Mouse (Mus musculus): ENCODE measurements around the gene Gramd1b. TPM values are rescaled to one million over a fixed set of nuclear protein-coding genes. Genes with fewer than 3 reads are reported as not detected.

Gene Gramd1b
- total RNA-seq, 2 experiments from 2014 or later: 108 to 117 TPM

DNA sequence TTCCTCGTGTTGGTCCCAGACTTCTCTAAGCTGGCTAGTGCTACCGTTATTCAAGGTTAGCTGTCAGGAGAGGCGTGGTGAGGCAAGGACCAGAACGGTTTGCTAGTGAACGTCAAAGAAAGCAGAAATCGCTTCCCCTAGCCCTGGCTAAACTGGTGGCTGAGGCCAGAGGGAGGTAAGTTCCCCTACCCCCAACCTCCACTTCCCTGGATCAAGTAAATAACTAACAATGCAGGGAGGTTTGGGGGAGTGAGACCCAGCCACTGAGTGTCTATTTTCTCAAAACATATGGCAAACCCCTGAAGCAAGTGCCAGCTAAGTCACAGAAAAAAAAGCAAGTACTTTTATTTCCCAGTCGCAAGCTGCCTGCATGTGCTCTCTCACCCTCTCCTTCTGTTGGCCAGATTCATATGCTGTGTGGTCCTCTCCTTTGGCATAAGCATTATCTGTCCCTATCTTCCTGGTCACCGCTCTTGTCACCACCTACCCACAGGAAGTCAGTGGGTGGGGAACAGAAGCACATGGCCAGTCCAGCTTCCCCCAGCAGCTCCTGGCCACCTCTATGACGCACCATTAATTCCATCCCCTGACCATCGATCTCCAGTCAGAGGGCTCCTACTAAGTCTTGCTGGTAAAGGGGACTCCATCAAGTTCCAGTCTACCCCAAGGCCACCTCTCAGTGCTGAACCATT, 186.2 kb downstream of the Gramd1b start:
- intact Hi-C loops (cut with DNase I): no loop called here
- no peak for DNase-seq

DNA sequence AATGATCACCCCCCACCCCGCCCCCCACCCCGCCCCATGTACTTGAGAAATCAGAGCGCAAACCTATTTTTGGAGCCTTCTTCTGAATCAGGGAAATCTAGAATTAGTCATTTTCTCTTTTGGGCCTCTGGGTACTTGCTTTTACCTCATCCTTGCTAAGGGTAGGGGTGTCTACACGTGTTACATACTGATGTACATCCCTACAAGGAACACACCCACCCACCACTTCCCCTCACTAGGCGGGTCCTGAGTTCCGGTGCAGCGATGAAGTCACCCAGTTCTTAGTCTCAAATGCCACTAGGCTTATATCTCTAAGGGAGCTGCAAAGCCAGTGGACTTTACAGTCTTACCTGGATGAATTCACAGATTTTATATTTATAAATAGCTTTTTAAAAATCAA, 187.4 kb downstream of the Gramd1b start:
- DNase-seq: no peak
- intact Hi-C loops (cut with DNase I): no loop called here

DNA sequence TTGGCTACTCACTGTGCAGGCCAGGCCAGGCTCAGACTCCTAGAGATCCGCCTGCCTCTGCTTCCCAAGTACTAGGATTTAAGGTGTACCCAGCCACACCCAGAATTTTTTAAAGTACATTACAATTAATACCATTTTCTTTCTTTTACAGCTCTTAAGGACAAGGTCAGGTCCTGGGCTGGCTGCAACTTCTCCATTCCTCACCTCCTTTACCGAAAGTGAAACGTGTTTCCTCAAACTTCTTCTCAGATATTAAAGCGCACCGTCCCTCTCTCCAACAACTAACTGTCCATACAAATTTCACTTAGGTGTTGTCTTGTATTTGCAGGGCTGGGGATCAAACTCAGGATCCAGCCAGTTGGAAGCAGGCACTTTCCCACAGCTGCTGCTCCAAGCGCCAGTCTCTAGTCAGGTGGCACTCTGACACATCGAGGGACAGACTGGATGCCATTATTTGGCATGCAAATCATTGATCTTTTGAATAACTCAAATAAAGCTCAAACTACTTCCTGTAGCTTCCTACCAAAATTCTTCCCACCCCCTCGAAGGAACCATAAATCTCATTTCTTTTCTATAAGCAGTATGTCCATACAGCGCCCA, 188.0 kb downstream of the Gramd1b start:
- no peak for DNase-seq
- intact Hi-C loops (cut with DNase I): no loop called here

DNA sequence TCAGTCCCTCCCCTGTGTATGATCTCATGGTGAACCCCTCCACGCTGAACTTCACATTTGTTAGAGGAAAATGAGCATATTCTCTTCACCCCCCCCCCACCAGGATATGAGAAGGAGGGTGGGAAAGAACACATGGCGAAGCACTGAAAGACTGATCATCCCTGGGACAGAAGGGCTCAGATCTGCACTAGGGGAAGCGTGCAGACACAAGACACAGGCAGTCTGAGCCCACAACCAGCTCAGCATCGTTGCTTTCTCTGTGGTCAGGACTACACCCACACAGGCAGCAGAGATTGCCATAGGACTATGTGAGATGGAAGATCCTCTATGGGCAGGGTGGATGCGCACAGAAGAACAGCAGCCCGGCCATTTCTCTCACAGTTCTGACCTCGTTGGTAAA, 189.1 kb downstream of the Gramd1b start:
- intact Hi-C loops (cut with DNase I): no loop called here

DNA sequence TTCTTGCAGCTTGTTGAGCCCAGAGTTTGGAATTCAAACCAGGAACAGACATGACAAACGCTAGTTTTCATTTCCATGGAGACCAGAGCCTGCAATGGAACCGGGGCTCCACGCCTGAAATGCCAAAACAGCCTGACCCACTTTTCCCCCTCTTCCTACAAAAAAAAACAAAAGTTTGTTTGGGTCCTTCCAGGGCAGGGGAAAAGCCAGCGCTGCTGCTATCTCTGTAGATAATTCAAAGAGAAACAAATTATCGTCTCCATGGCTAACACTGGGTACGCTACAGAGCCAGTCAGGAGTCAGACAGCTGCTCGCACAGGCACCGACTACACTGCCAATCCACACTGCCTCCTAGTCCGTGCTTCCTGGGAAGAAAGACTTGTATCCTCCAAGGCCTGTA, 191.6 kb downstream of the Gramd1b start:
- intact Hi-C loops (cut with DNase I): loop anchor here (5.0 kb wide), 1 partner anchor 53 kb away; no protein-coding TSS in a partner anchor
- DNase-seq: no peak

More for the DNA sequence above, 189.1 kb downstream of the Gramd1b start:
- DNase-seq: no peak

DNA sequence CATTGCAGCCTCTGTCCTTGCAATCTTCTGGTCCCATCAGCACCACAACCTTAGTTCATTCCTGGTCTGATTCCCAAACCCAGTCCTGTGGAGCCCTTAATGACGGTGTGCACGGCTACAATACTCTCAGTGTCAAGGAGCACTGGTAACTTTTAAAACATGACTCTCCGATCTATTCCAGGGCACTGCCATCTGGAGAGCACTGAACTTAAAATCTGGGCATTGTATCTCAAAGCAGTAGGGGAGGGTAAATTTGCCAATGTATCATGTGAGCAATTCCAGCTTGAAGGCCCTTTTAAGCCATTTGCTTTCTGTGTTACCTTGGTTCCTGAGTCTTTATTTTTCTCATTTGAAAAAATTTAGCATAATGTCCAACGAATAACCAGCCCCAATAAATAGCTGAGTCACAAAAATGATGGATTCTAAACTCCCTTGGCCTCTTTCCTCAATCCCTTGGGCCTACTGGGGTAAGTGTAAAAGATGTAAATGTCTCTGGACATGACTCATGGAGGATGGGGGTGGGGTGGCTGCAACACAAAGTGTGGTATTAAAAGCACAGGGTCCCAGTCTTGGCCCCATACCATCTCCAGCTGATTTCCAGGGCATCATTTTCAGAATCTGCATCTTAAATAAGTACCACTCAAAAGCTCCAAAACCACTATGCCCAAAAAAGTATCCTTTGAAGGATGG, 193.9 kb downstream of the Gramd1b start:
- intact Hi-C loops (cut with DNase I): loop anchor here (5.0 kb wide), 1 partner anchor 55 kb away; no protein-coding TSS in a partner anchor
- no peak for DNase-seq

- intact Hi-C loops (cut with DNase I): loop anchor here (5.0 kb wide), 1 partner anchor 56 kb away; no protein-coding TSS in a partner anchor
Measured at GRCm38 (mm10) chr9:40336701-40337100, 194.5 kb downstream of the Gramd1b start.

DNA sequence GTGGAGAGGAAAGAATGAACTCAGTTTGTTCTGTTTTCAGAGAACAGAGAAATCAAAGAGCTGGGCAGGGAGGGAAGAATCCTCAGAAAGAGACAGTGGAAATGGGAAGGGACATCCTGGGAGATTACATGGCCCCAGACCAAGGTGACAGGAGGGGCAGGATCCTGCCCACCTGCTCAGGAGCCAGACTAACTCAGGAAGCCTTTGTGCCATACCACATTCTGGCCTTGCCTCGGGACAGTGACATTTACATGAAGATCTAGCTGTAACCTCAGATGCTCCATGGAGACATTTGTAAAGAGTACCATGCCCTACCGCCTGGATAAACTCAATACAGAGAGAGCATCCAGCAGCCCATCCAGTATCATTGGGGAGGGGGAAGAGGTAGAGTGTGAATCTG, 196.6 kb downstream of the Gramd1b start:
- no peak for DNase-seq
- intact Hi-C loops (cut with DNase I): loop anchor here (5.0 kb wide), 1 partner anchor 58 kb away; no protein-coding TSS in a partner anchor

More at GRCm38 (mm10) chr9:40336701-40337100, 194.5 kb downstream of the Gramd1b start:
- peak; percentile 89 for DNase-seq

GRCm38 (mm10) chr9:40333649-40334396, 197.4 kb downstream of the Gramd1b start:
- intact Hi-C loops (cut with DNase I): no loop called here
- peak; percentile 87 for DNase-seq

GRCm38 (mm10) chr9:40332731-40333648, 198.2 kb downstream of the Gramd1b start:
- intact Hi-C loops (cut with DNase I): no loop called here
- DNase-seq: no peak

GRCm38 (mm10) chr9:40332326-40332725, 198.9 kb downstream of the Gramd1b start:
- intact Hi-C loops (cut with DNase I): no loop called here
- DNase-seq: peak; percentile 94

GRCm38 (mm10) chr9:40331411-40332286, 199.5 kb downstream of the Gramd1b start:
- intact Hi-C loops (cut with DNase I): no loop called here
- DNase-seq: no peak

DNA sequence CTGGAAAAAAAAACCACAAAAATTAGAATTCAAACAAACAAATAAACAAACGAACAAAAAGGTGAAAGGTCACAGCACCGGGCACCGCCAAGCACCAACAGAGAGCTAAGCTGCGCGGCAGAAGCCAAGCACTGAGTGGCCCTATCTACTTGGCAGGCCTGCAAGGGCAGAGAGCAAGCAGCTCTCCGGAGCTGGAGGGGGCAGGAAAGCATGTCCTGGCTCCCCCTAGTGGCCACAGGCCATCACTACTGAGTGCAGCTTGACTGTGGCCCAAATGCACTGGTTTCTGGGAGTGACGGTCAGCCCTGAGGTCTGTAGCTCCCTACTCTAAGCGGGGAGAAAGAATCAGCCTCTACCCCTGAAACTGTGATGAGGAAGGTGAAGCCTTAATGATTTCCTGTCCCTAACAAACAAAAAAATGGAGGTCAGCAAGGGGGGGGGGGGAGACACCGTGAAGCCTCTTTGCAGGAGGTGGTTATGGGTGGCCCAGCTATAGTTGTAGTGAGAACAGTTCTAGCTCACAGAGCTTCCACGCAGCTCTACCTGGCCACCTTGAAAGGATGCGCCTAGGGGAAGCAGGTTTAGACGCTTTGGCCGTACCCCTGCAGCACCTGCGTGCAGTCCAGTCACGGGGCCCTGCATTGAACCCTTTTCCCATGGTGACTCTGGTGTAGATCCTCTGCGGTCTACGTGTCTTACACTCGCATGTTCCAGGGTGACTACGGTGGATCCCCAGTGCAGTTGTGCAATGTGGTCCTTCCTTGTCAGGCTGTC, 200.4 kb downstream of the Gramd1b start:
- peak; percentile 95 for DNase-seq
- intact Hi-C loops (cut with DNase I): no loop called here

DNA sequence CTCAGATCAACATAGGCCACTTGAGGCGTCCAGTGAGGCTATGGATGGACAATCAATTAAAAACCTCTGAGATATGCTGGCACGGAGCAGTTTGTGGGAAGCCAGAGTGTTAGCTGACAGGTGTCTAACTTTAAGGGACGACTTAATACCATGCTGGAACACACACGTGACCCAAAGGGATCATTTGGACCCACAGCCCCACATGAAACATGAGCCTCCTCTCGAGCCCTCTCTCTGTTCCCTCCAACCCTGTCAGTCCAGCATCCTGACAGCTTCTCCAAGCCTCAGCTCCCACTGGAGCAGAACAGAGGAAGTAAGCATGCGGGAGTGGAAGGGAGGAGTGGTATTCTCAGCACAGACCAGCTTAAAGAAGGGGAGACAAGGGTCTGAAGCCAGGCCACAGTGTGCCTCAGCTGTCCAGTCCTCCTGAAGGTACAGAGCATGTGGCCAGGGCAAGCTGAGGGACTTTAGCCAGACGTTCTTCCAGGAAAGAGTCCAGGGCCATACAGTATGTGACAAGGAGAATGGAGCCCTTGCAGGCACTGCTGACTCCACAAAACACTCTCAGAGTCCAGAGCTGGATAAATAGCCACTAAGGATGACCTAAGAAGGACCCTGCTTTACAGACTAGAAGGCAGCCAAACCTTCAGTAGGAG, 204.8 kb downstream of the Gramd1b start:
- DNase-seq: no peak
- intact Hi-C loops (cut with DNase I): no loop called here

GRCm38 (mm10) chr9:40324826-40325225, 206.4 kb downstream of the Gramd1b start:
- intact Hi-C loops (cut with DNase I): no loop called here
- DNase-seq: no peak

GRCm38 (mm10) chr9:40324232-40324792, 206.9 kb downstream of the Gramd1b start:
- DNase-seq: no peak
- intact Hi-C loops (cut with DNase I): no loop called here

DNA sequence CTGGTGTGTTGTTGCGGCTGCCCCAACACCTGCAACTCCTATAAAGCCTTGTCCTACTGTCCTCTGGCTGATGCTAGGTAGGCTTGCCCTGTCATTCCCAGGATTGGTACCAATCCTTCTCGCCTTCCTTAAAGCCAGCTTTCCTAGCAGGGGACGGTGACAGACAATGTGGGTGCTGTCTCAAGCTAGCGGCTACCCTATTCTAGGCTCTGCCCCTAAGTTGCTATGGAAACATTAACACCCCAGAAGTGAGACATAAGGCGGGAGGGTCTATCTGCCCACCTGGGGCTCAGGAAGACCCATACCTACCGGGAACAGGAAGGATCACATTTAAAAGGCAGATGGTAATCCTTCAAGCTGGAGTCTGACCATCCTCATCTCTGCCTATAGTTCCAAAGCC, 207.4 kb downstream of the Gramd1b start:
- intact Hi-C loops (cut with DNase I): no loop called here
- DNase-seq: no peak

Data from left cerebral cortex, postnatal 4 days (tissue).